Mouse (Mus musculus): ENCODE results near the gene Il22ra1.
A peak's percentile ranks its signal among the peaks of the same experiment; 100 is the strongest.

Gene Il22ra1

GRCm38 (mm10) chr4:135770611-135771305, 42.8 kb downstream of the Il22ra1 start:
- DNase-seq (ENCODE audit: low read depth, low spot score) = no peak

GRCm38 (mm10) chr4:135771592-135771991, 43.6 kb downstream of the Il22ra1 start:
- no peak for DNase-seq (ENCODE audit: low read depth, low spot score)

GRCm38 (mm10) chr4:135772671-135773070, 44.7 kb downstream of the Il22ra1 start:
- no peak for DNase-seq (ENCODE audit: low read depth, low spot score)

- no peak for DNase-seq (ENCODE audit: low read depth, low spot score)
These were observed 46.5 kb downstream of the Il22ra1 start for GRCm38 (mm10) chr4:135774496-135774895.

- no peak for DNase-seq (ENCODE audit: low read depth, low spot score)
These were observed 48.9 kb downstream of the Il22ra1 start for GRCm38 (mm10) chr4:135776850-135777249.

GRCm38 (mm10) chr4:135779661-135780060, 51.7 kb downstream of the Il22ra1 start:
- no peak for DNase-seq (ENCODE audit: low read depth, low spot score)

- DNase-seq (ENCODE audit: low read depth, low spot score) = no peak
These were observed 52.3 kb downstream of the Il22ra1 start for GRCm38 (mm10) chr4:135780255-135780654.

- DNase-seq (ENCODE audit: low read depth, low spot score) = no peak
These were observed 53.3 kb downstream of the Il22ra1 start for GRCm38 (mm10) chr4:135781304-135781703.

- no peak for DNase-seq (ENCODE audit: low read depth, low spot score)
These were observed 58.6 kb downstream of the Il22ra1 start for GRCm38 (mm10) chr4:135786581-135786980.

GRCm38 (mm10) chr4:135787271-135787670, 59.3 kb downstream of the Il22ra1 start:
- no peak for DNase-seq (ENCODE audit: low read depth, low spot score)

GRCm38 (mm10) chr4:135789135-135789534, 61.2 kb downstream of the Il22ra1 start:
- no peak for DNase-seq (ENCODE audit: low read depth, low spot score)

GRCm38 (mm10) chr4:135792821-135793220, 64.8 kb downstream of the Il22ra1 start:
- no peak for DNase-seq (ENCODE audit: low read depth, low spot score)

GRCm38 (mm10) chr4:135797931-135798330, 70.0 kb downstream of the Il22ra1 start:
- peak; percentile 12 for DNase-seq (ENCODE audit: low read depth, low spot score)

- peak; percentile 87 for DNase-seq (ENCODE audit: low read depth, low spot score)
These were observed 73.6 kb downstream of the Il22ra1 start for GRCm38 (mm10) chr4:135801543-135801942.
